Mouse (Mus musculus) G1E (cell line): Measurements from ENCODE around the gene Pdgfc. TPM values are rescaled to one million over a fixed set of nuclear protein-coding genes. Genes with fewer than 3 reads are reported as not detected.

Experiments
- ATAC-seq: 2 replicates; pipeline ENCODE4 v1.8.0; 2016; ENCODE audit warnings: mild to moderate bottlenecking; ENCODE audit not compliant: insufficient number of reproducible peaks, poor library complexity, low FRiP score, severe bottlenecking; ENCODE audit errors: extremely low read depth
- DNase-seq: peaks from one replicate; pipeline ENCODE4 v3.0.0; 2012; ENCODE audit warnings: low spot score
- H3K27me3 ChIP-seq: 2 replicates; pipeline ENCODE4 v1.6.1; 2012; ENCODE audit warnings: mild to moderate bottlenecking, low read length, inconsistent platforms; ENCODE audit not compliant: insufficient read depth
- H3K36me3 ChIP-seq: replicated peaks from 2 replicates; pipeline ENCODE3; 2012; ENCODE audit warnings: mild to moderate bottlenecking, inconsistent platforms
- H3K4me1 ChIP-seq: 2 replicates; pipeline ENCODE4 v1.6.1; 2012; ENCODE audit warnings: low read depth, low read length, inconsistent platforms, mixed read lengths; ENCODE audit not compliant: insufficient read depth
- H3K4me3 ChIP-seq: 2 replicates; pipeline ENCODE4 v1.5.1; 2012; ENCODE audit warnings: low read depth, mild to moderate bottlenecking, inconsistent platforms, low read length, moderate library complexity, mixed read lengths
- H3K9me3 ChIP-seq: replicated peaks from 2 replicates; pipeline ENCODE4 v1.6.1; 2012; ENCODE audit warnings: inconsistent platforms
- CTCF ChIP-seq: IDR thresholded peaks from 2 replicates; pipeline ENCODE4 v1.5.1; 2012; ENCODE audit warnings: low read depth, low read length, inconsistent platforms, mixed read lengths
- GATA1 ChIP-seq: IDR thresholded peaks from 2 replicates; pipeline ENCODE4 v1.6.1; 2012; ENCODE audit warnings: borderline replicate concordance, low read length, inconsistent platforms, mixed read lengths
- GATA2 ChIP-seq: IDR thresholded peaks from 2 replicates; pipeline ENCODE4 v1.6.1; 2012; ENCODE audit warnings: low read depth, low read length, inconsistent platforms, borderline replicate concordance
- POLR2AphosphoS5 ChIP-seq: IDR thresholded peaks from 2 replicates; pipeline ENCODE4 v1.6.1; 2012; ENCODE audit warnings: low read depth, low read length, inconsistent platforms; ENCODE audit not compliant: insufficient replicate concordance
- TAL1 ChIP-seq: conservative IDR thresholded peaks from 2 replicates; pipeline ENCODE4 v1.6.1; 2012; ENCODE audit warnings: low read depth, low read length, inconsistent platforms, mixed read lengths
- polyA plus RNA-seq: library from polyadenylated mRNA; stranded (reverse); fragments of >175 nt; gene quantifications from 2 replicates; pipeline ENCODE4 v1.2.3, GENCODE M21; 2012
- total RNA-seq, 2 experiments: library from RNA; stranded (forward) in 1 of 2; stranded (reverse) in 1 of 2; fragments of 200-1000 nt in 1 of 2; fragments of >200 nt in 1 of 2; fragmentation: Nextera tagmentation in 1 of 2; gene quantifications; 2 replicates each; pipeline ENCODE4 v1.2.3; 2014 to 2017

Gene Pdgfc
- total and polyA plus RNA-seq, 3 experiments = 0.16 to 5.1 TPM; not detected in 1

DNA sequence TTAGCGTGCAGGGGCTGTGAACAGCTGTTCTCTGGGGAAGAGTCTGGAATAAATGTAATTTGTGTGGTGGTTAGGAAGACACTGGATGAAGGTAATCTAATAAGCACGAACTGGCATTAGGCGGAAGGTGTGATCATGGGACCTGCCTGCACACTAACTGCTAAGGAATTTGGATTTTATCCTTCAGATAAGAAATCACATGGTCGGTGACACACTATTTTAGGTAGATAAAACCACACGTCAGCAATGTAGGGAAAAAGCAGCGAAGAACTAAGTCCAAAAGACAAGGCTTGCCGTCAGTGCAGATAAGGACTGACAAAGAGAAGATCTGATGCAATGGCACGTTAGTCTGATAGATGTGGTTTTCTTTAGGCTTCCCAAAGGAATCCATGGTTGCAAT is 164.4 kb downstream of the Pdgfc start:
- Histone ChIP-seq H3K4me1 (no peaks in the 10 kb centered on the region), H3K9me3 (no peaks in the 10 kb centered on the region), H3K27me3 (no peaks in the 10 kb centered on the region), H3K36me3 (no peaks in the 10 kb centered on the region), H3K4me3 (no peak overlapping the region)
- no peak for ATAC-seq
- TF ChIP-seq CTCF (no peak), POLR2AphosphoS5 (no peak), GATA2 (no peak), GATA1 (no peak), TAL1 (no peak)
- DNase-seq = no peak

DNA sequence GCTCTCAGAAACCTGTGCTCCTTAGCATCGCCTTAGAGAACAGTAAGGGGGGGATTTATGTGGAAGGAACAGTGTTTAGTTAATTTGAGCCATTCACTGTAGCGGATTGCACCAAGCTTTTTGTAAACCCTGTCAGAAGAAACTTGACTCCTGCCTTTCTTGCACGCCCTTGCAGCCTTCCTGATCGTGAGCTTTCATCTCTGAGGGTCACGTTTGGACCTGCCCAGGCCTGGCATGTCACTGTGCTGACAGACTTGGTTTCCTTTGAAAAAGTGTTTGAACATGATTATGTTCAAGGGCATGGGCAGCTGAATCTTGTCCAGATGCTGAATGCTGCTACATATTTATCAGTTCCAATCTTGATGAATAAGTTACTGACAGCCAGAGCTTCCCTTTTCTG is 169.0 kb downstream of the Pdgfc start:
- H3K36me3 ChIP-seq = no peaks in the 10 kb centered on the region
- DNase-seq (no peak), ATAC-seq (no peak)
- H3K27me3 ChIP-seq = no peaks in the 10 kb centered on the region
- no peak overlapping the region for H3K4me3 ChIP-seq
- H3K9me3 ChIP-seq = no peaks in the 10 kb centered on the region
- no peaks in the 10 kb centered on the region for H3K4me1 ChIP-seq
- TF ChIP-seq CTCF = no peak
- TF ChIP-seq TAL1 = no peak
- no peak for TF ChIP-seq POLR2AphosphoS5
- TF ChIP-seq GATA2 = no peak
- no peak for TF ChIP-seq GATA1

DNA sequence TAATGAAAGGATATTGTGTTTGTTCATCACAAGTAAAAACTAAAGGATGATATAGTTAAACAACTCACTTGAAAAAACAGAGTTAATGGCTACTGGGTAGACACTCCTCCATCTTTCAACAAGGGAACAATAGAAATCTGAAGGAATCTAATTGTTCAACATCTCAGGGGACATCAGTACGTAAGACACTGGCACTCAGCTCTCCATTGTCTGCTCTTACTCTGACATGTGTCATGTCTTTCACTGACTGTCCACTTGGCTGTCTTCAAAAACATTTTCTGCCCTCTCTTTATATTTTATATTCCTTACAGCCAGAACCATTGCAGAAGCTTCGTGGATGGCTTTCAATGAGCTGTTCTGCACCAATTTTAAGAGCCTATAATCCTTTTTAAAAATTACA is 172.0 kb downstream of the Pdgfc start:
- Histone ChIP-seq H3K36me3 (no peaks in the 10 kb centered on the region), H3K27me3 (no peaks in the 10 kb centered on the region), H3K9me3 (peaks cover 3% of the 10 kb centered on the region; the same call in 1 of the 2 replicates), H3K4me3 (no peak overlapping the region), H3K4me1 (no peaks in the 10 kb centered on the region)
- no peak for TF ChIP-seq POLR2AphosphoS5
- no peak for TF ChIP-seq GATA2
- no peak for TF ChIP-seq TAL1
- no peak for TF ChIP-seq GATA1
- TF ChIP-seq CTCF = no peak
- no peak for DNase-seq
- ATAC-seq = no peak

DNA sequence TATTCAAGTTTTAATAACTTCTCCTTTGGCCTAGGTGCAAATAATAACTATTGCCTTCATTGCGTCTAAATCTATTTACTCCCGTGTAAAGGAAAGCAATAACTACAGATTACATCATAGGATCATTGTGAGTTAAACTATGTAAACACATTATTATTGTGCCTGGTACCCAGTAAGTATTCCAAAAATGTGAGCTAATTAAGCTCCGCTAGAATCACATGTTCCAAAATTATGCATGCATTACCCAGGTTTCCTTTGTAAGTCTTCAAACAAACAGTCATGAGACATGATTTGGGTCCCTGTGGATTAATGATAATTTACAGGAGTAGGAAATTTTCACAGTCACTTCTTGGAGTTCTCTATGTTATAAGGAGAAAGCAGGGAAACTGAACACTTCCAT is 174.9 kb downstream of the Pdgfc start:
- Histone ChIP-seq H3K27me3 (no peaks in the 10 kb centered on the region), H3K4me1 (no peaks in the 10 kb centered on the region), H3K9me3 (peaks cover 4% of the 10 kb centered on the region; the same call in 1 of the 2 replicates), H3K4me3 (no peak overlapping the region), H3K36me3 (no peaks in the 10 kb centered on the region)
- DNase-seq (no peak), ATAC-seq (no peak)
- TF ChIP-seq POLR2AphosphoS5 (no peak), CTCF (no peak), GATA2 (no peak), GATA1 (no peak), TAL1 (no peak)

DNA sequence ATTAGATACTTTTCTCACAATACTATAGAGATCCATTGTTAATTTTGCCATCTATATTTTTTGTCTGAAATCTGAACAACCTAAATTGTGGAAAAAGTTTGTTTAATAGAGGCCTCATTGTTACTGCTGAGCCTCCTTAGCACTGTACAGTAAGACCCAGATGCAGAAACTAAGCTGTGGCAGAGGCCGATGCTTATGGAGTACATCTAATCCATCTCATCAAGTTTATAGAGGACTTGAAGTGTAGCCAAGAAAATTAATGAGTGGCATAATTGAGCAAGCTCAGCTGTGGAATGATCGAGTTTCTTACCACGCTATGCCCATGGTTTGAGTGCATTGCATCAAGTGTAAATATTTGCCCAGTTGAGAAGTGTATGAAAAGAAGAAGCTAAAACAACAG is 175.4 kb downstream of the Pdgfc start:
- no peak overlapping the region for H3K4me3 ChIP-seq

DNA sequence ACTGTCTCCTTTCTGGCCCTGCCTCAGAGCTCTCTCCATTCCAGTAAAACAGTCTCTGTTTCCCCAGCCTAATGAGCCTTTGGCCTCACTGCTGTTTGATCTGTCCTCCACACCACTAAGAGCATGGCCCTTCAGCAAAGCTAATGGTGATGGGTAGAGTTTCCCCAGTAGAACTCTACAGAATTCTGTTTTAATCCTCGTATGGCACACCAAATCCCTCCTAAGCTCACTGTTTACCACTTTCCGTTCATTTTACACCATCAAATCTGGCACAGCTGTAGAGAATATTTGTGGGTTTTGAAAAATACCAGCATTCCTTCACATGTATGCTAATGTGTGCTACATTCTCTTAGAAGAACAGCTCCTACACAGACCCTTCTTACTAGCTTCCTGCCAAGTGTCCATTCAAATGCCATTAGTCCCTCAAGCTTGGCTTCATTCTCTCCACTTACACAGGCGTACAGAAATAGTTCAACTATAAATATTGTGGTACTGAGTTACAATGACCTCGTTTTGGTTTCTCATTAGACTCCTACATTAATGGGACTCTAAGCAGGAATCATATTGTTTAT is 179.4 kb downstream of the Pdgfc start:
- peaks cover 4% of the 10 kb centered on the region; the same call in 1 of the 2 replicates for H3K9me3 ChIP-seq
- no peak for ATAC-seq
- no peak for TF ChIP-seq GATA1
- no peak for TF ChIP-seq POLR2AphosphoS5
- no peak for TF ChIP-seq CTCF
- TF ChIP-seq TAL1 = no peak
- TF ChIP-seq GATA2 = no peak
- no peak overlapping the region for H3K4me3 ChIP-seq
- no peaks in the 10 kb centered on the region for H3K36me3 ChIP-seq
- no peaks in the 10 kb centered on the region for H3K27me3 ChIP-seq
- DNase-seq = no peak
- H3K4me1 ChIP-seq = no peaks in the 10 kb centered on the region

More for the DNA sequence above, 175.4 kb downstream of the Pdgfc start:
- no peak for DNase-seq
- Histone ChIP-seq H3K4me1 (no peaks in the 10 kb centered on the region), H3K9me3 (peaks cover 4% of the 10 kb centered on the region; the same call in 1 of the 2 replicates), H3K36me3 (no peaks in the 10 kb centered on the region), H3K27me3 (no peaks in the 10 kb centered on the region)
- TF ChIP-seq GATA2 (no peak), CTCF (no peak), GATA1 (no peak)
- ATAC-seq = no peak

DNA sequence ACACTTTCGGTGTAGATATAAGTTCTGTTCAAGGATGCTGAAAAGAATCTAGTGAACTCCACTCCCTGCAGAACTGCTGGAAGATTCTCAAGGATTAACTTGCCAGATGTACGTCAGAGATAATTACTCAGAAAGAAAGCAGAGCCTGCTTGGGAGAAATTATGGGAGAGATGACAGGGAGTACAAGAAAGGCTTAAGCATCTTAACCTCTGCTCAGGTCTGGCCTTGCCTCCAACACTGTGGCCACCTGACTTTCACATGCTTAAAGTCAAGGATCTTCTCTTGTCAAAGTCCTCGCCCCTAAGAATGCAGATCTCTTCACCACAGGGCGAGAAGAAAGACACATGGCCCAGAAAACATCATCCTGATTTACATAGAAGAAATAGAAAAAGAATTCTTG is 185.5 kb downstream of the Pdgfc start:
- ATAC-seq = no peak
- Histone ChIP-seq H3K4me3 (no peak overlapping the region), H3K4me1 (no peaks in the 10 kb centered on the region), H3K36me3 (no peaks in the 10 kb centered on the region), H3K9me3 (no peaks in the 10 kb centered on the region), H3K27me3 (no peaks in the 10 kb centered on the region)
- DNase-seq = no peak
- TF ChIP-seq CTCF (no peak), GATA1 (no peak), TAL1 (no peak), POLR2AphosphoS5 (no peak), GATA2 (no peak)
